Mouse (Mus musculus) heart, postnatal 0 days (tissue): ENCODE data around the gene Fgf22. TPM values are rescaled to one million over a fixed set of nuclear protein-coding genes. Genes with fewer than 3 reads are reported as not detected.

ENCODE experiments used
- ATAC-seq: fragments of 200-750 bp; cut with Nextera tagmentation; 2 replicates; pipeline ENCODE4 v1.8.0; 2017; ENCODE audit warnings: low read depth, moderate number of reproducible peaks, moderate library complexity; ENCODE audit not compliant: insufficient read depth
- DNase-seq: peaks from one replicate; pipeline ENCODE4 v3.0.0-alpha.2; 2016; ENCODE audit warnings: low spot score
- H3K27ac ChIP-seq: fragments of 300-500 bp; sonication (generic); 2 replicates; pipeline ENCODE4 v1.5.1; 2014; ENCODE audit warnings: low read depth, mild to moderate bottlenecking
- H3K27me3 ChIP-seq: fragments of 300-500 bp; sonication (generic); 2 replicates; pipeline ENCODE4 v1.6.1; 2014; ENCODE audit warnings: low read length, mixed read lengths; ENCODE audit not compliant: control insufficient read depth, insufficient read depth
- H3K36me3 ChIP-seq: fragments of 300-500 bp; sonication (generic); replicated peaks from 2 replicates; pipeline ENCODE4 v1.6.1; 2014; ENCODE audit warnings: low read length, mixed read lengths; ENCODE audit not compliant: control insufficient read depth, insufficient read depth
- H3K4me1 ChIP-seq: fragments of 300-500 bp; sonication (generic); 2 replicates; pipeline ENCODE4 v1.6.1; 2014; ENCODE audit warnings: antibody characterized with exemption; ENCODE audit not compliant: control insufficient read depth, insufficient read depth
- H3K4me2 ChIP-seq: fragments of 300-500 bp; sonication (generic); 2 replicates; pipeline ENCODE4 v1.6.1; 2014; ENCODE audit warnings: low read depth, mild to moderate bottlenecking, low read length, moderate library complexity
- H3K4me3 ChIP-seq: fragments of 300-500 bp; sonication (generic); 2 replicates; pipeline ENCODE4 v1.5.1; 2014; ENCODE audit warnings: low read depth, low read length
- H3K9ac ChIP-seq: fragments of 300-500 bp; sonication (generic); replicated peaks from 2 replicates; pipeline ENCODE4 v1.6.1; 2014; ENCODE audit warnings: low read depth, low read length, mixed read lengths
- H3K9me3 ChIP-seq: fragments of 300-500 bp; sonication (generic); replicated peaks from 2 replicates; pipeline ENCODE4 v1.6.1; 2016; ENCODE audit warnings: low read length; ENCODE audit not compliant: control insufficient read depth
- CTCF ChIP-seq: IDR thresholded peaks from 2 replicates; pipeline ENCODE4 v1.5.1; 2016; ENCODE audit warnings: antibody characterized with exemption, control low read depth, low read depth
- EP300 ChIP-seq: IDR thresholded peaks from 2 replicates; pipeline ENCODE4 v1.6.1; 2016; ENCODE audit warnings: antibody characterized with exemption, low read depth
- WGBS: fragments of 180-500 bp; shearing (Covaris S2); extraction: QIAGEN DNeasy Blood & Tissue Kit; methylation state at CpG from one replicate; pipeline ENCODE4 v1.1.7; 2014; 5-methylcytosine and 5-hydroxymethylcytosine counted together
- polyA plus RNA-seq: library from polyadenylated mRNA; unstranded; fragments of >200 nt; fragmentation: Nextera tagmentation; extraction: Ambion mirVana; gene quantifications from 2 replicates; pipeline ENCODE4 v1.2.1, GENCODE M21; 2015
- total RNA-seq: library from RNA; depleted of rRNA; stranded (reverse); fragments of >200 nt; gene quantifications from 2 replicates; pipeline ENCODE4 v1.2.3, GENCODE M21; 2014; ENCODE audit warnings: low replicate concordance

Fgf22 gene
- total and polyA plus RNA-seq, 2 experiments from 2014 or later: 0.14 TPM; not detected in 1

GRCm38 (mm10) chr10:79764234-79764633 lies 9.4 kb downstream of the Fgf22 start:
- no peak overlapping the region for H3K4me2 ChIP-seq
- 47% methylated on average over 7 of the region's 7 CpGs for WGBS
- H3K4me3 ChIP-seq: no peak overlapping the region
- H3K9me3 ChIP-seq: no peaks in the 10 kb centered on the region
- no peaks in the 10 kb centered on the region for H3K27me3 ChIP-seq
- H3K36me3 ChIP-seq: peaks cover 22% of the 10 kb centered on the region
- DNase-seq: no peak
- H3K9ac ChIP-seq: peak overlapping the region; percentile 9; the same call in 1 of the 2 replicates
- ATAC-seq: no peak
- TF ChIP-seq EP300: no peak
- no peak for TF ChIP-seq CTCF
- H3K4me1 ChIP-seq: peaks cover 31% of the 10 kb centered on the region
- peak overlapping the region; percentile 18; the same call in 1 of the 2 replicates for H3K27ac ChIP-seq

GRCm38 (mm10) chr10:79765228-79765745 lies 10.4 kb downstream of the Fgf22 start:
- H3K27me3 ChIP-seq: no peaks in the 10 kb centered on the region
- DNase-seq (no peak), ATAC-seq (no peak)
- no peak overlapping the region for H3K4me3 ChIP-seq
- no peak overlapping the region for H3K27ac ChIP-seq
- H3K36me3 ChIP-seq: peaks cover 20% of the 10 kb centered on the region
- no peak for TF ChIP-seq EP300
- TF ChIP-seq CTCF: no peak
- peak overlapping the region; percentile 77; the same call in 1 of the 2 replicates for H3K4me2 ChIP-seq
- H3K4me1 ChIP-seq: peaks cover 31% of the 10 kb centered on the region
- 79% methylated on average over 2 of the region's 2 CpGs for WGBS
- peak overlapping the region; percentile 87 for H3K9ac ChIP-seq
- no peaks in the 10 kb centered on the region for H3K9me3 ChIP-seq

DNA sequence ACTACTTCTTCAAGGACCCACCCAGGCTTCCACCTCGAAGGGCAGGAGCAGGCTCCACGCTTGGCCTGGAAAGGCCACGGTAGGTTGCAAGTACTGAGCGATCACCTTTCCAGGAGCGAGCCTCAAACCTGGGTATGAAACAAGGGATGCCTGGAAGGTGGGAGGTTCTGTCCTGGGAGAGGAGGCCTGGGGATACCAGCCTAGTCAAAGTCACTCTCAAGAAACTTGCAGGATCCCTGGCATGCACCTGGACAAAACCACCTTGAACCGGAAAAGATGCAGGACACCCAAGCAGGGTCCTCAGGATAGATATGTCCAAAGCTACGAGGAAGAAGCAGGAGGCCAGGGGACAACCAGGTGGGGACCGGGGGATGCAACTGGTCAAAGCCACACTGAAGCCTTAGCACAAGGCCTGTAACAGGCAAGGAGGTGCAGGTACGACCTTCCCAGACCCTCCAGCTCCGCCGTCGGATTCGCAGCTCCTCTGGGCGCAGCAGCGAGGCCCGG lies 11.2 kb downstream of the Fgf22 start:
- Histone ChIP-seq H3K9me3 (no peaks in the 10 kb centered on the region), H3K4me3 (peak overlapping the region; percentile 88), H3K27me3 (no peaks in the 10 kb centered on the region), H3K4me2 (peak overlapping the region; percentile 77), H3K27ac (peak overlapping the region; percentile 91), H3K36me3 (peaks cover 13% of the 10 kb centered on the region), H3K4me1 (peaks cover 31% of the 10 kb centered on the region), H3K9ac (peak overlapping the region; percentile 87)
- TF ChIP-seq CTCF (no peak), EP300 (no peak)
- WGBS: 6% methylated on average over 15 of the region's 16 CpGs
- no peak for ATAC-seq
- no peak for DNase-seq

GRCm38 (mm10) chr10:79766508-79767325 lies 11.8 kb downstream of the Fgf22 start, which contains the start of gene Rnf126:
Gene Rnf126, minus strand, starts transcription at chr10:79766952.
- Histone ChIP-seq H3K4me2 (peak within 1 kb of the TSS; percentile 77), H3K9ac (peak within 1 kb of the TSS; percentile 87), H3K36me3 (peaks cover 6% of the 10 kb centered on the region), H3K4me3 (peak within 1 kb of the TSS; percentile 88), H3K27me3 (no peaks in the 10 kb centered on the region), H3K4me1 (peaks cover 31% of the 10 kb centered on the region), H3K27ac (peak within 1 kb of the TSS; percentile 91), H3K9me3 (no peaks in the 10 kb centered on the region)
- DNase-seq: peak; percentile 98
- TF ChIP-seq EP300 (no peak), CTCF (no peak)
- under 1% methylated on average over 95 of the region's 101 CpGs for WGBS
- peak; percentile 93 for ATAC-seq

DNA sequence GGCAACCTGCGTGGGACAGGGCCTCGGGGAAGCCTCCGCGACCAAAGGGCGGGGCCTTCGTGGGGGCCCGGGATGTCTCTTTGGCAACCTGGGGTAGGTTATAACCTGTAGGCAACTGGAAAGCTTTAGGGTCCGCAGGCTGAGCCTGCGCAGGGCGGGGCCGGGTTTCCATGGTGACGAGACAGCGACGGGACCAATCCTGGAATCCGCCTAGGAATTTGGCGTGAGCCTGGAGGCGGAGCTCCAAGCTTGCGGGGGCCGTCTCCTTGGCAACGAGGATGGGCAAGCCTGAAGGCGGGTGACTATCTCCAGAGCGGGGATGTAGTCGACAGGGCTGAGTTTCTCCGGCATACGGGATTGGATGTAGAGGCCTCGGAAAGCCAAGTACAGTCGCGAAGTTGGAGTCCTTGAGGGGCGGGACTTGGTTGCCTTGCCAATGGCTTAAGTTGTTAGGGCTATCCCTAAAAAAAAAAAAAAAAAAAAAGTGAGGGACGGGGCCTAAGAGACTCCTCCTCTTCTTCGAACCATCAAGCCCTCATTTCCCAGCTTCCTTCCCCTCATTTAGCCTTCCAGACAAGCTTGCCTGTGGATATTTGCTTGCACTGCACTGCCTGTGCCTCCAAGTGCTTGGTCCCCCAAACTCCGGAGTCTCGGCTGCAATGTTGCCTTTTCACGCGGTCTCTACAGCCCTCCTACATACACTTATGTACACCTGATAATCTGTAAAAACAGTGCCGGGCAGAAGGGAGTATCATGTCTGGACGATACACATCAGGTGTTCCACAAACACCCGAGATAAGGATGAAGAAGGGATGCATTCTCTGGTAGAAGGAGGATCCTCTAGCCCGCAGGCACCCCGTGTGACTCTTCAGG lies 12.7 kb downstream of the Fgf22 start:
- ATAC-seq: peak; percentile 54
- peak overlapping the region; percentile 81 for H3K27ac ChIP-seq
- H3K9ac ChIP-seq: 0 out of 2 replicates have a peak overlapping the region, but pooled peaks have one; percentile 22
- H3K4me3 ChIP-seq: peak overlapping the region; percentile 88
- peaks cover 31% of the 10 kb centered on the region for H3K4me1 ChIP-seq
- H3K4me2 ChIP-seq: peak overlapping the region; percentile 77
- WGBS: 11% methylated on average over 40 of the region's 40 CpGs
- H3K9me3 ChIP-seq: peaks cover 4% of the 10 kb centered on the region; the same call in 1 of the 2 replicates
- H3K27me3 ChIP-seq: no peaks in the 10 kb centered on the region
- peak; percentile 74 for DNase-seq
- H3K36me3 ChIP-seq: no peaks in the 10 kb centered on the region
- TF ChIP-seq CTCF (no peak), EP300 (no peak)
